Mouse (Mus musculus): ENCODE data around the gene Asic3.

Asic3 gene

GRCm38 (mm10) chr5:24413042-24413693 lies at the start of gene Asic3:
Gene Asic3, plus strand, starts transcription at chr5:24413392.
- Histone ChIP-seq H3K27me3 (ENCODE audit: control insufficient read depth, insufficient read depth, low read length, poor library complexity, severe bottlenecking) (peaks cover 2% of the 10 kb centered on the region), H3K36me3 (ENCODE audit: control insufficient read depth, insufficient read depth, low read length, poor library complexity, severe bottlenecking) (no peaks in the 10 kb centered on the region)
- DNase-seq (ENCODE audit: low read depth, low spot score) = no peak

- Histone ChIP-seq H3K27me3 (ENCODE audit: control insufficient read depth, insufficient read depth, low read length, poor library complexity, severe bottlenecking) (no peaks in the 10 kb centered on the region), H3K36me3 (ENCODE audit: control insufficient read depth, insufficient read depth, low read length, poor library complexity, severe bottlenecking) (no peaks in the 10 kb centered on the region)
- no peak for DNase-seq (ENCODE audit: low read depth, low spot score)
These were observed 49.7 kb upstream of the Asic3 start for GRCm38 (mm10) chr5:24363467-24363866.

- Histone ChIP-seq H3K27me3 (ENCODE audit: control insufficient read depth, insufficient read depth, low read length, poor library complexity, severe bottlenecking) (no peaks in the 10 kb centered on the region), H3K36me3 (ENCODE audit: control insufficient read depth, insufficient read depth, low read length, poor library complexity, severe bottlenecking) (no peaks in the 10 kb centered on the region)
- DNase-seq (ENCODE audit: low read depth, low spot score) = no peak
These were observed 49.1 kb upstream of the Asic3 start for GRCm38 (mm10) chr5:24364061-24364460.

- DNase-seq (ENCODE audit: low read depth, low spot score) = no peak
- H3K36me3 ChIP-seq (ENCODE audit: control insufficient read depth, insufficient read depth, low read length, poor library complexity, severe bottlenecking) = no peaks in the 10 kb centered on the region
- no peaks in the 10 kb centered on the region for H3K27me3 ChIP-seq (ENCODE audit: control insufficient read depth, insufficient read depth, low read length, poor library complexity, severe bottlenecking)
These were observed 48.7 kb upstream of the Asic3 start, which contains the start of gene Nos3 for GRCm38 (mm10) chr5:24364508-24364907. Gene Nos3, plus strand, starts transcription at chr5:24364810.

- no peak for DNase-seq (ENCODE audit: low read depth, low spot score)
- no peaks in the 10 kb centered on the region for H3K27me3 ChIP-seq (ENCODE audit: control insufficient read depth, insufficient read depth, low read length, poor library complexity, severe bottlenecking)
- no peaks in the 10 kb centered on the region for H3K36me3 ChIP-seq (ENCODE audit: control insufficient read depth, insufficient read depth, low read length, poor library complexity, severe bottlenecking)
These were observed 48.2 kb upstream of the Asic3 start for GRCm38 (mm10) chr5:24364963-24365362.

- H3K27me3 ChIP-seq (ENCODE audit: control insufficient read depth, insufficient read depth, low read length, poor library complexity, severe bottlenecking) = no peaks in the 10 kb centered on the region
- DNase-seq (ENCODE audit: low read depth, low spot score) = no peak
- H3K36me3 ChIP-seq (ENCODE audit: control insufficient read depth, insufficient read depth, low read length, poor library complexity, severe bottlenecking) = no peaks in the 10 kb centered on the region
These were observed 47.7 kb upstream of the Asic3 start for GRCm38 (mm10) chr5:24365528-24365927.

- DNase-seq (ENCODE audit: low read depth, low spot score) = no peak
- Histone ChIP-seq H3K27me3 (ENCODE audit: control insufficient read depth, insufficient read depth, low read length, poor library complexity, severe bottlenecking) (no peaks in the 10 kb centered on the region), H3K36me3 (ENCODE audit: control insufficient read depth, insufficient read depth, low read length, poor library complexity, severe bottlenecking) (no peaks in the 10 kb centered on the region)
These were observed 46.8 kb upstream of the Asic3 start for GRCm38 (mm10) chr5:24366426-24366825.

- DNase-seq (ENCODE audit: low read depth, low spot score) = no peak
- Histone ChIP-seq H3K36me3 (ENCODE audit: control insufficient read depth, insufficient read depth, low read length, poor library complexity, severe bottlenecking) (no peaks in the 10 kb centered on the region), H3K27me3 (ENCODE audit: control insufficient read depth, insufficient read depth, low read length, poor library complexity, severe bottlenecking) (no peaks in the 10 kb centered on the region)
These were observed 43.4 kb upstream of the Asic3 start for GRCm38 (mm10) chr5:24369767-24370166.

- no peaks in the 10 kb centered on the region for H3K27me3 ChIP-seq (ENCODE audit: control insufficient read depth, insufficient read depth, low read length, poor library complexity, severe bottlenecking)
- DNase-seq (ENCODE audit: low read depth, low spot score) = no peak
- H3K36me3 ChIP-seq (ENCODE audit: control insufficient read depth, insufficient read depth, low read length, poor library complexity, severe bottlenecking) = no peaks in the 10 kb centered on the region
These were observed 39.4 kb upstream of the Asic3 start for GRCm38 (mm10) chr5:24373807-24374206.

GRCm38 (mm10) chr5:24374216-24374615 lies 39.0 kb upstream of the Asic3 start:
- H3K27me3 ChIP-seq (ENCODE audit: control insufficient read depth, insufficient read depth, low read length, poor library complexity, severe bottlenecking) = no peaks in the 10 kb centered on the region
- no peak for DNase-seq (ENCODE audit: low read depth, low spot score)

GRCm38 (mm10) chr5:24374666-24375328 lies 38.4 kb upstream of the Asic3 start:
- Histone ChIP-seq H3K27me3 (ENCODE audit: control insufficient read depth, insufficient read depth, low read length, poor library complexity, severe bottlenecking) (no peaks in the 10 kb centered on the region), H3K36me3 (ENCODE audit: control insufficient read depth, insufficient read depth, low read length, poor library complexity, severe bottlenecking) (no peaks in the 10 kb centered on the region)
- no peak for DNase-seq (ENCODE audit: low read depth, low spot score)

More at GRCm38 (mm10) chr5:24374216-24374615, 39.0 kb upstream of the Asic3 start:
- H3K36me3 ChIP-seq (ENCODE audit: control insufficient read depth, insufficient read depth, low read length, poor library complexity, severe bottlenecking) = no peaks in the 10 kb centered on the region

- Histone ChIP-seq H3K36me3 (ENCODE audit: control insufficient read depth, insufficient read depth, low read length, poor library complexity, severe bottlenecking) (no peaks in the 10 kb centered on the region), H3K27me3 (ENCODE audit: control insufficient read depth, insufficient read depth, low read length, poor library complexity, severe bottlenecking) (no peaks in the 10 kb centered on the region)
- DNase-seq (ENCODE audit: low read depth, low spot score) = no peak
These were observed 34.5 kb upstream of the Asic3 start for GRCm38 (mm10) chr5:24378700-24379099.

- Histone ChIP-seq H3K27me3 (ENCODE audit: control insufficient read depth, insufficient read depth, low read length, poor library complexity, severe bottlenecking) (no peaks in the 10 kb centered on the region), H3K36me3 (ENCODE audit: control insufficient read depth, insufficient read depth, low read length, poor library complexity, severe bottlenecking) (no peaks in the 10 kb centered on the region)
- no peak for DNase-seq (ENCODE audit: low read depth, low spot score)
These were observed 33.7 kb upstream of the Asic3 start for GRCm38 (mm10) chr5:24379501-24379900.

- H3K36me3 ChIP-seq (ENCODE audit: control insufficient read depth, insufficient read depth, low read length, poor library complexity, severe bottlenecking) = no peaks in the 10 kb centered on the region
- DNase-seq (ENCODE audit: low read depth, low spot score) = no peak
- H3K27me3 ChIP-seq (ENCODE audit: control insufficient read depth, insufficient read depth, low read length, poor library complexity, severe bottlenecking) = no peaks in the 10 kb centered on the region
These were observed 32.7 kb upstream of the Asic3 start for GRCm38 (mm10) chr5:24380499-24380898.

GRCm38 (mm10) chr5:24381486-24381885 lies 31.7 kb upstream of the Asic3 start:
- H3K36me3 ChIP-seq (ENCODE audit: control insufficient read depth, insufficient read depth, low read length, poor library complexity, severe bottlenecking) = no peaks in the 10 kb centered on the region
- no peaks in the 10 kb centered on the region for H3K27me3 ChIP-seq (ENCODE audit: control insufficient read depth, insufficient read depth, low read length, poor library complexity, severe bottlenecking)
- no peak for DNase-seq (ENCODE audit: low read depth, low spot score)
